Mouse (Mus musculus): ENCODE results near the gene Cecr2.
A peak's percentile ranks its signal among the peaks of the same experiment; 100 is the strongest.
"Not testable (repeated sequence)": the region's sequence is repeated elsewhere in the genome, so short reads cannot be mapped to it uniquely, and the experiment has no call there.

Gene Cecr2

DNA sequence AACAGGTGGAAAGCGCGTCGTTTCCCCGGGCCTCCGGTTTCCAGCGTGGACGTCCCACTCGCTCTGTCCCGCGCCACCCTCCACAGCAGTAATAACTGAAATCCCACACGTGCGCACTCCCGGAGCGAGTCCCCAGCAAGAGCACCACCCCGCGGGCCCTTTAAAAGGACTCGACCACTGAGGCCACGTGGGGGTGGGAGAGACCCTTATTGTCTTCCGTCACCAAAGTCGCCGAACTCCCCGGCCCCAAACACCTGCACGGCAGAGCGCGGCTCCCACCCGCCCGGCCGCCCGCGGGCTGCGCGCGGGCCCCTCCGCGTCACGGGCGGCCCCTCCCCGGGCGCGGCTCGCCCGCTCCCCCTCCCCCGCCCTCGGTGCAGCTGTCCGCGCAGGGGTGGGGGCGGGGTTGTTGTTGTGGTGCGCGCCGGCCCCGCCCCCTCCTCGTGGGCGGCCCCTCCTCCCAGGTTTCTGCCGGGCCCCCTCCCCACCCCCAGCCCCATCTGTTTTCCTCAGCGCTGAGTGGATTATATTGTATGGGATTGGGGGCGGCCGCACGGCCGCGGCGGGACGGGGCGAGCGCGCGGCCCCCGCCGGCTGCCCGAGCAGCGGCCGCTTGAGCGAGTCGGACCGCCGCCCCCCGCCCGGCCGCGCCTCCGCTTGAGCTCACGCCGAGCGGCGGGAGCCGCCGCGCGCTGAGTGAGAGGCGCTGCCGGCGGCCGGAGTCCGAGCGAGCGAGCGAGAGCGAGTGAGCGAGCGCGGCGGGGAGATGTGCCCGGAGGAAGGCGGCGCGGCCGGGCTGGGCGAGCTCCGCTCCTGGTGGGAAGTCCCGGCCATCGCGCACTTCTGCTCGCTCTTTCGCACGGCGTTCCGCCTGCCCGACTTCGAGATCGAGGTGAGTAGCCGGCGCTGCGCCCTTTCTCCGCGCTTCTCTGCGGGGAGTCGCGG, at the start of gene Cecr2:
Cecr2 (plus strand) TSS at position 554 of the 945 bp plus-strand sequence.
- DNase-seq, result peak; percentile 74 to 90

DNA sequence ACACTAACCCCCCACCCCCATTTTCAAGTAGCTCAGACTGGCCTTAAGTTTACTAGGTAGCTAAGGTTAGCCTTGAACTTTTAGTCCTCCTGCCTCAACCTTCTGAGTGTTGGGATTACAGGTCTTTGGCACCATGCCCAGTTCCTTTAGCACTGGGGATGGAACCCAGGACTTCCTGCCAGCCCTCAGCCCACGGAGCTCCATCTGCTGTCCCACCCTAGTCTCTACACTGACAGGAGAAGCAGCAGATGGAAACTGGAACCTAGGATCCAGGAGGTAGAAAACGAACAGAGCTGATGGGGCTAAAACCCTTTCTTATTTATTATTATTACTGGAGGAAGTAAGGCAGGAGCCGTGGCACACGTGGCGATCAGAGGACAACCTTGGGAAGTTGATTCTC, 48.6 kb upstream of the Cecr2 start:
- no peak for DNase-seq

DNA sequence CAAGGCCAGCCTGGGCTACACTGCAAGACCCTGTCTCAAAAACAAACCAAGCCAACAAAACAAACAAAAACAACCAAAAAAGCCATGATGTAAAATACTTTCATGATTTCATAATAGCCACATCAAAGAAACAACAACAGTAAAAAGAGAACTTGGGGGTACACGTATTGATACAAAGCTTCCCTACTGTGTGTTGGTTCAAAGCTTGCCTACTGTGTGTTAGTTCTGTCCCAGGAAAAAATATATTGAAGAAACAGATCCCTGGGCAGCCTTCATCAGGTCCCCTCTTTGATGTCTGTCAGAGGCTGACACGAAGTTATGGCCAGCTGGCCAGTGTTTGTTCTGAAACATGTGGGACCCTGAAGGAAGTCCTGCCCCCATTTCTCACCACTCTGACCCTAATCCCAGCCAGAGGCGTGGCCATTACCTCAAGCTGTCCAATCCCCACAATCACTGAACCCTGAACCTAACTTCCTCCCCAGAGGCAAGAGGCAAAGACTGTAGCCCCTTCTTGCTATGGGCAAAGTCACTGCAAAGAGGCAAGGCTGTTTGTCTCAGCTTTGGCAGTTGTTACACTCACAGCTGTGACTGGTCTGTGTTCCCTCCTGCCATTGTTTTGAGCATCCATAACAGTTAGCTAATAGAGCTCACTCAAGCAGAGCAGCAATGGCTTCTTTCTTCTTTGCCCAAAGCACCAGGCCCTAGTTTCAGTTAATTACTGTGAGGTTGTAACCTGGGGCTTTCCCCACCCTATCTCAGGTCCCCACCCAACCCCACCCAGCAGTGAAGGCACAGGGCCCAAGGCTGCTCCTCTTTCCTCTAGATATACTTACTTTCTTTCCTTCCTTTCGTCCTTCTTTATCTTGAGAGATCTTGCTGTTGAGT, 47.4 kb upstream of the Cecr2 start:
- DNase-seq, result no peak

DNA sequence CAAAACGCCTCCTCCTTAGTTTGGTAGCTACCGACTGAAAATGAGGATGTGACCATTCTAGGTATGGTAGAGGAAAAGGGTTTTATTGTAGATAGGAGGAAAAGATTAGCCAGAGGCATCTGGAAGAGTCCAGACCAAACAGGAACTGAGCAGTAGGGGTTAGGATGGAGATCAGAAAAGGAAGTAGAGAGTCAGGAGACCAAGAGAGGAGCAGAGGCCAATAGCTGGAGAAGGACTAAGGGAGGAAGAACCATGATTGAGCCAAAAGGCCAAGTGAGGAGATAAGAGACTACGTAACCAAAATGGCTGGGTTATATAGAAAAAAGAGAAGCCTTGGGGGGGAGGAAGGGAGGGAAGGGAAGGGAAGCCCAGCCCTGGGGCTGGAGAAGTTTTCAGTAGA, 46.0 kb upstream of the Cecr2 start:
- DNase-seq, result no peak

DNA sequence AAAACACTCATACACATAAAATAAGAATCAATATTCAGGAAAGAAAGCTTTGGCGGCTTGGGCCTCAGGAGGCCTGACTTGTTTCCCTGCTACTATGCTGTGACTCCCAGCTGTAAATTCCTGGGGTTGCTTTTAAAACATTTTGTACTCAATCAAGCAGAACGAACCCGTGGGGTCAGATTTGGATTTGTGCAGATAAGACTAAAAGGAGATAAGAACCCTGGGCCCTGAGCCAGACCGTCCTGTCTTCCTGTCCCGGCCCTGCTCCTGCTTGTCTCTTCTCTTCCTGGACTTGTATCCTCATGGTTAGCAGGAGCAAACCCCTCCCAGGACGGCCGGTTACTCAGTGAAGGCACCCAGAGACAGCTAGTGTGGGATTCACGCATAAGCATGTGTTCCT, 41.1 kb upstream of the Cecr2 start:
- peak; percentile 70 to 79 for DNase-seq

GRCm38 (mm10) chr6:120627096-120627495, 39.1 kb upstream of the Cecr2 start:
- no peak for DNase-seq

GRCm38 (mm10) chr6:120628963-120629362, 37.2 kb upstream of the Cecr2 start:
- DNase-seq, result peak in 1 of 2 experiments; percentile 11

GRCm38 (mm10) chr6:120635391-120636028, 30.7 kb upstream of the Cecr2 start:
- DNase-seq, result no peak

GRCm38 (mm10) chr6:120639547-120639946, 26.6 kb upstream of the Cecr2 start:
- DNase-seq, result no peak

DNA sequence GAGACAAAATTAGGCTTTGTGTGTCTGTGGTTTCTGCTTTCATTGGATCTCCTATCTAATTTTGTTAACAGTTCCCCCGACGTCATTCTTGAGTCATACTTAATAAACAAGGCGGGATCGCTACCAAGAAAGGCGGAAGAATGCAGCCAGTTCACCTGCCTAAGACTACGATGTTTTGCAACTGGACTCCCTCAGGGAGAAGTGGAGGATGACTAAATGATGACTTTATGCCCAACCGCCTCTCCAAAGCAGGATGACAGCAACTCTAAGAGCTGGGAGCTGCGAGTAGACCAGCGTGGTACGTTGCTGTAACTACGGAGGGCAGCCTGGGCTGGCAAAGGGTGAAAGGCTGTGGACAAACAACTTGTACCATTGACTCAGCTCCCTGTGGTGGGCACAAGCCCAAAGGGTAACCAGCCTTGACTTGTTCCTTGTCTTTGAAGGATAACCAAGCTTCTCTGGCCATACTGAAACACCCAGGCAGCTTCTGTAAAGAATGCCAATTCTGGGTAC, 24.2 kb upstream of the Cecr2 start:
- DNase-seq, result peak in 1 of 2 experiments; percentile 19

DNA sequence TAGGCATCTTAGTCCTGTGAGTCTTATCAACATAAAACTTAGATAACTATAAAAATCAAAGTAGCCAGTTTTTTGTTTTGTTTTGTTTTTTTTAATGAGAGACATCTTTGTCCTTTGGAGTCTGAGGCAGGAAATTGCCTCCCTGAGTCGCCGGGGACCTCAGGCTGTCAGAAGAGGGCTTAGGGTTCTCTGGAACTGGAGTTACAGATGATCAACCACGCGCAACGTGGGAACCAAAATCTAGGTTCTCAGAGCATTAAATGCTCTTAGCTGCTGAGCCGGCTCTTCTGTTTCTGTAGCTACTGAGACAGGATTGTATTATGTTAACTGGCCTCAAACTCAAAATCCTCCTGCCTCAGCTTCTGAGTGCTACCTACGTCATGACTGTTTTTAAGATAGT, 22.4 kb upstream of the Cecr2 start:
- DNase-seq, result peak; percentile 44 to 64

DNA sequence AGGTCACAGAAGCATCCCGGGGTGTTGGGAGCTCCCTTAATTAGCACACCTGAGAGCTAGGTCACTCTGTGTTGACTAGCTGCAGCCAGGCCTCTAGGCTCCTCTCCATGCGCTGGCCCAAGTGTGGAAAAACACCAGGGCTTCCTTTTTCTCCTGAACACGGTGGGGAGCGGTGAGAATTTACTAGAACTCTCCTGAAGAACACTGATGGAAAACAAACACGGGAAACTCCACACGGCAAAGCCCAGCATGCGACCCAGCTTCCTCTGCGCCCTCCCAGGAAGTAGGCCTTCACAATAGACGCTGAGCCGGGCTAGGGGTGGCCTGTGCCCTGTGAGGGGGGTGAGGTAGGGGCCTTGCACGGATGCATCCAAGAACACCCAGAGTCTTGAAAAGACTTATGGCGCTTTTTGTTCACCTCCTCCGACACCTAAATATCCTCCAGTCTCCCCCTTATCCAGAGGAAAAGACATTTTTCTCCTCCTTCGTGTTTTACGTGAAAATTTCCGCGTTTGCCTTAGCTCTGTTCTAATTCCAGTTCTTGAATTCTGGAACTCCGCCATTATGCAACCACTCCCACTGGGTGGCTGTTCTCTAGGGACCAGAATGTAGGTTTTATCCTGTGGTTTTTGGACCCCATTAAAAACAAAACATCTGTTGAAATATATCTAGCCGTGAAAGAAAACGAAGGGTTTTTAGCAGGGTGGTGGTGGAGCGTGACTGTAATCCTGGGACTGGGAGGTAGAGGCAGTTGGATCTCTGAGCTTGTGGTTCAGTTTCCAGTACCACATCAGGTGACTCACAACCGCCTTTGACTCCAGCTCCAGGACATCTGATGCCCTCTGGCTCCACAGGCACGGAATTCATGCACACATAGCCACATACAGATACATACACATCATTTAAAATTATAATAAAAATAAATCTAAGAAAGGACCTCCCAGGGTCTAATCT, 21.5 kb upstream of the Cecr2 start:
- no peak for DNase-seq

- DNase-seq, result not testable (repeated sequence)
These were observed 18.7 kb upstream of the Cecr2 start for GRCm38 (mm10) chr6:120647246-120648028.

DNA sequence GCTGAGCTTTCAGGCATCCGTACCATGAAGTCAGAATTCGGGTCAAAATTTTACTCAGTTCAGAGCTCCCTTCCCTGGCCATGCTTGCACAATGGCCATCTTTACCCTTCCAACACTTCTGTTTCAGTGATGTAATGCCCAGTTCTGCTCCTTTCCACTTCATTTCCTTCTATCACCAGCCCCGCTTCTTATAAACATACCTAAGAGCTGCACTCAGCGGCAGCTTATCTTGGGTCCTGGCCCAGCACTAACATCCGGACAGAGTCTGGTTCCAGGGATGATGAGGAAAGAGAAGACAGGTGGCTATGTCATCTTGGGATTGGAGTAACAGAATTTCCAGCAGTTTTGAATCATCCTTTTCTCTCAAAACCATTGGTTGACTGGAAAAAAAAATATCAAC, 18.0 kb upstream of the Cecr2 start:
- no peak for DNase-seq

GRCm38 (mm10) chr6:120652666-120653065, 13.5 kb upstream of the Cecr2 start:
- no peak for DNase-seq

DNA sequence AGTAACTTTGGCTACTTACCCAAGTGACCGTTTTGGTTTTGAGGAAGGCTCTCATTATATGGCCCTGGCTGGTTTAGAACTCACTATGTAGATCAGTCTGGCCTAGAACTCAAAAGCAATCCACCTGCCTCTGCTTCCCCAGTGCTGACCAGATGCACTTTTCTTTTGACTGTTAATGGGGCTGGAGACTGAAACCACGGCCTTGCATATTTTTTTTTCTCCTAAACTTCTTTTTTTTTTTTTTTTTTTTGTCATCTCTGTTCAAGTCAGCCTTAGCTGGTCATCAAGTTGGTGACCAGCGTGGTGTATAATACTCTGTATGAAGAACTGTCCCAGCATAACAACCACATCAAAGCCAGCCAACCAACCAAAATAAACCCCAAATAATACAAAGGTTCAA, 10.5 kb upstream of the Cecr2 start:
- DNase-seq, result no peak

DNA sequence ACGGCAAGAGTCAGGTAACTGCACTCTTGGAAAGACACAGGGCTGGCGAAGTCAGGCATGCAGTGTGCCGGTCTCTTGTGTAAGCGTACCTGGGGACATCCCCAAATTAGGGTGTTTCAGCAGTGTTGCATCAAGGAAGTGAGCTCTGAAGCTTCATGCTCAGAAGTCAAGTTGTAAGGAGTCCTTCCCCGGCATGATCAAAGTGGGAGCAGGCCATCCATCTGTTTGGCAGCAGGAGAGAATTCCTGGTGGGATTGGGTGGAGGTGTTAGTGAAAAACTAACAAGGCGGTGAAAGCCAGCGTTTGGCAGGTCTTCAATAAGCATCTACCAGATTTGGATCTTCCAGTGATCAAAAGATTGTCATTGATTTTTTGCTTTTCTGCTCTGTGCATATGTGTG, 7.3 kb upstream of the Cecr2 start:
- DNase-seq, result no peak

- DNase-seq, result peak; percentile 70 to 81
These were observed 754 bp upstream of the Cecr2 start for GRCm38 (mm10) chr6:120665415-120665815.

DNA sequence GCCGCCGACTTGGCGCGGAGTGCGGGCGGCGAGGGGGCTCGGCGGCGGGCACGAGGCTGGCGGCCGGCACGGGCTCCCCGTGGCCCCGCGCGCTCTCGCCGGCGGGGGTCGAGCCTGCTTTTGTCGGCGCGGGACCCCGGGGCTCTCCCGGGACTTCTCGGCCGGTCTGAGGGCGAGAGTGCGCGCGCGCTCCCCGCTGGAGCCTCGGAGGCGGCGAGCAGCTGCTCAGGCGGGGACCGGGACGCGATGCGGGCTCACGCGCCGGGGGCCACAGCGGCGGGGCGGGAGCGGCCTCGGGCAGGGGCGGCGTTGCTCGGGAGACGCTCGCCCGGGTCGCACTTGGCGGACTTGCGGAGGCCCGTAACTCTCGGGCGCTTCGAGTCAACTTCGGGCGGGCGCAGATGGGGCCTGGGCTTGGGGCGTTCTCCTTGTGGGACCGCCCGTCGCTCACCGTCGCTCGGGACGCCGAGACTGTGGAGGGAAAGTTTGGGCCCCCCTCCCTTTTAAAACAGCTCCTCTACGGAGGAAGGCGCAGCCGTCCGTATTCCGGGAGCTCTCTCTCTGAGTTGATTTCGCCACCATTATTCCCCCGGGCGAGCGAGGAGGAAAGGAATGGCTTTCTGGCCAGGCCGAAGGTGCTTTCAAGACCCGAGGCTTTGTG, 722 bp downstream of the Cecr2 start:
- peak; percentile 31 to 66 for DNase-seq

- DNase-seq, result no peak
These were observed 1.2 kb downstream of the Cecr2 start for GRCm38 (mm10) chr6:120667422-120667781.
